Mouse (Mus musculus) hindbrain, embryonic 10.5 days (tissue): ENCODE data around the gene Tnip2. TPM values are rescaled to one million over a fixed set of nuclear protein-coding genes. Genes with fewer than 3 reads are reported as not detected.
A peak's percentile ranks its signal among the peaks of the same experiment; 100 is the strongest.

Experiments
- DNase-seq: peaks from one replicate; pipeline ENCODE4 v3.0.0-alpha.2; 2017; ENCODE audit warnings: low spot score
- H3K27ac ChIP-seq: fragments of 300-500 bp; sonication (generic); 2 replicates; pipeline ENCODE4 v1.5.1; 2016; ENCODE audit warnings: mild to moderate bottlenecking, moderate library complexity
- H3K27me3 ChIP-seq: fragments of 300-500 bp; sonication (generic); 2 replicates; pipeline ENCODE4 v1.6.1; 2016; ENCODE audit warnings: mild to moderate bottlenecking; ENCODE audit not compliant: poor library complexity, insufficient read depth, severe bottlenecking
- H3K36me3 ChIP-seq: fragments of 300-500 bp; sonication (generic); 2 replicates; pipeline ENCODE4 v1.6.1; 2016; ENCODE audit warnings: mild to moderate bottlenecking, moderate library complexity
- H3K4me1 ChIP-seq: fragments of 300-500 bp; sonication (generic); replicated peaks from 2 replicates; pipeline ENCODE4 v1.6.1; 2016; ENCODE audit warnings: mild to moderate bottlenecking
- H3K4me3 ChIP-seq: fragments of 300-500 bp; sonication (generic); 2 replicates; pipeline ENCODE4 v1.5.1; 2016; ENCODE audit warnings: mild to moderate bottlenecking, moderate library complexity
- H3K9me3 ChIP-seq: fragments of 300-500 bp; sonication (generic); 2 replicates; pipeline ENCODE4 v1.6.1; 2016; ENCODE audit warnings: mild to moderate bottlenecking, moderate library complexity
- WGBS: fragments of 180-500 bp; shearing (Covaris S2); methylation state at CpG from one replicate; pipeline ENCODE4 v1.1.7; 2016; 5-methylcytosine and 5-hydroxymethylcytosine counted together
- polyA plus RNA-seq: library from polyadenylated mRNA; unstranded; fragments of >200 nt; fragmentation: Nextera tagmentation; extraction: Ambion mirVana; gene quantifications from 2 replicates; pipeline ENCODE4 v1.2.1, GENCODE M21; 2016

Gene Tnip2
- polyA plus RNA-seq, 1 experiment from 2014 or later: 5.6 TPM

- Histone ChIP-seq H3K9me3 (no peaks in the 10 kb centered on the region), H3K27ac (no peak overlapping the region), H3K27me3 (peaks cover 6% of the 10 kb centered on the region; the same call in 1 of the 2 replicates), H3K4me1 (peaks cover under 1% of the 10 kb centered on the region; the same call in 1 of the 2 replicates), H3K4me3 (no peak overlapping the region), H3K36me3 (no peaks in the 10 kb centered on the region)
- DNase-seq: no peak
- WGBS: 77% methylated on average over 11 of the region's 11 CpGs
These were observed 6.8 kb upstream of the Tnip2 start for GRCm38 (mm10) chr5:34520458-34521209.

- Histone ChIP-seq H3K4me1 (0 out of 2 replicates have a peak, but pooled peaks cover under 1% of the 10 kb centered on the region), H3K27me3 (peaks cover 3% of the 10 kb centered on the region; the same call in 1 of the 2 replicates), H3K4me3 (no peak overlapping the region), H3K27ac (no peak overlapping the region), H3K36me3 (no peaks in the 10 kb centered on the region), H3K9me3 (no peaks in the 10 kb centered on the region)
- WGBS: 82% methylated on average over 9 of the region's 9 CpGs
- DNase-seq: no peak
These were observed 5.7 kb upstream of the Tnip2 start for GRCm38 (mm10) chr5:34519389-34519910.

GRCm38 (mm10) chr5:34517913-34518312, 4.1 kb upstream of the Tnip2 start:
- Histone ChIP-seq H3K4me3 (no peak overlapping the region), H3K9me3 (no peaks in the 10 kb centered on the region), H3K4me1 (peaks cover 14% of the 10 kb centered on the region), H3K27me3 (peaks cover 7% of the 10 kb centered on the region), H3K36me3 (no peaks in the 10 kb centered on the region), H3K27ac (no peak overlapping the region)
- 28% methylated on average over 3 of the region's 3 CpGs for WGBS
- peak; percentile 76 for DNase-seq

- H3K9me3 ChIP-seq: no peaks in the 10 kb centered on the region
- no peak overlapping the region for H3K27ac ChIP-seq
- DNase-seq: no peak
- H3K36me3 ChIP-seq: no peaks in the 10 kb centered on the region
- peaks cover 18% of the 10 kb centered on the region for H3K27me3 ChIP-seq
- H3K4me3 ChIP-seq: no peak overlapping the region
- H3K4me1 ChIP-seq: peaks cover 14% of the 10 kb centered on the region
These were observed 1.3 kb upstream of the Tnip2 start for GRCm38 (mm10) chr5:34515096-34515495.

- WGBS: 34% methylated on average over 7 of the region's 7 CpGs
- Histone ChIP-seq H3K4me1 (peaks cover 14% of the 10 kb centered on the region), H3K4me3 (peak overlapping the region; percentile 70), H3K27me3 (peaks cover 18% of the 10 kb centered on the region), H3K36me3 (no peaks in the 10 kb centered on the region), H3K9me3 (no peaks in the 10 kb centered on the region), H3K27ac (no peak overlapping the region)
- DNase-seq: no peak
These were observed 401 bp upstream of the Tnip2 start for GRCm38 (mm10) chr5:34514218-34514566.

- Histone ChIP-seq H3K27ac (no peak overlapping the region), H3K27me3 (peaks cover 18% of the 10 kb centered on the region), H3K36me3 (no peaks in the 10 kb centered on the region), H3K9me3 (no peaks in the 10 kb centered on the region), H3K4me1 (peaks cover 14% of the 10 kb centered on the region), H3K4me3 (no peak overlapping the region)
- DNase-seq: no peak
- 88% methylated on average over 3 of the region's 3 CpGs for WGBS
These were observed 1.3 kb downstream of the Tnip2 start for GRCm38 (mm10) chr5:34512486-34512885.

- 76% methylated on average over 6 of the region's 6 CpGs for WGBS
- Histone ChIP-seq H3K4me3 (no peak overlapping the region), H3K27me3 (no peaks in the 10 kb centered on the region), H3K9me3 (no peaks in the 10 kb centered on the region), H3K4me1 (no peaks in the 10 kb centered on the region), H3K27ac (no peak overlapping the region), H3K36me3 (no peaks in the 10 kb centered on the region)
- DNase-seq: no peak
These were observed 11.0 kb downstream of the Tnip2 start for GRCm38 (mm10) chr5:34502821-34503220.

GRCm38 (mm10) chr5:34502411-34502810, 11.4 kb downstream of the Tnip2 start:
- Histone ChIP-seq H3K27ac (no peak overlapping the region), H3K9me3 (no peaks in the 10 kb centered on the region), H3K4me1 (no peaks in the 10 kb centered on the region), H3K36me3 (no peaks in the 10 kb centered on the region), H3K27me3 (no peaks in the 10 kb centered on the region), H3K4me3 (no peak overlapping the region)
- DNase-seq: no peak
- 85% methylated on average over 1 of the region's 1 CpGs for WGBS

GRCm38 (mm10) chr5:34501588-34501987, 12.2 kb downstream of the Tnip2 start:
- H3K36me3 ChIP-seq: no peaks in the 10 kb centered on the region
- H3K27ac ChIP-seq: no peak overlapping the region
- no peak overlapping the region for H3K4me3 ChIP-seq
- DNase-seq: no peak
- 84% methylated on average over 3 of the region's 3 CpGs for WGBS
- no peaks in the 10 kb centered on the region for H3K9me3 ChIP-seq
- peaks cover 2% of the 10 kb centered on the region for H3K4me1 ChIP-seq
- no peaks in the 10 kb centered on the region for H3K27me3 ChIP-seq

- H3K4me3 ChIP-seq: no peak overlapping the region
- no peak overlapping the region for H3K27ac ChIP-seq
- DNase-seq: no peak
- H3K4me1 ChIP-seq: peaks cover 9% of the 10 kb centered on the region
- WGBS: 85% methylated on average over 5 of the region's 5 CpGs
- no peaks in the 10 kb centered on the region for H3K9me3 ChIP-seq
- no peaks in the 10 kb centered on the region for H3K27me3 ChIP-seq
- no peaks in the 10 kb centered on the region for H3K36me3 ChIP-seq
These were observed 12.9 kb downstream of the Tnip2 start for GRCm38 (mm10) chr5:34500886-34501285.

GRCm38 (mm10) chr5:34496745-34497144, 17.0 kb downstream of the Tnip2 start:
- WGBS: 73% methylated on average over 6 of the region's 6 CpGs
- peaks cover 12% of the 10 kb centered on the region for H3K4me1 ChIP-seq

GRCm38 (mm10) chr5:34489418-34489787, 24.4 kb downstream of the Tnip2 start:
- H3K9me3 ChIP-seq: no peaks in the 10 kb centered on the region
- no peak overlapping the region for H3K4me3 ChIP-seq
- no peaks in the 10 kb centered on the region for H3K4me1 ChIP-seq
- no peaks in the 10 kb centered on the region for H3K27me3 ChIP-seq
- DNase-seq: no peak
- H3K27ac ChIP-seq: no peak overlapping the region
- 89% methylated on average over 3 of the region's 3 CpGs for whole genome bisulfite sequencing
- peaks cover 34% of the 10 kb centered on the region for H3K36me3 ChIP-seq

More at GRCm38 (mm10) chr5:34496745-34497144, 17.0 kb downstream of the Tnip2 start:
- Histone ChIP-seq H3K36me3 (no peaks in the 10 kb centered on the region), H3K4me3 (no peak overlapping the region), H3K9me3 (no peaks in the 10 kb centered on the region), H3K27me3 (no peaks in the 10 kb centered on the region), H3K27ac (no peak overlapping the region)
- DNase-seq: no peak

GRCm38 (mm10) chr5:34488741-34489417, 24.9 kb downstream of the Tnip2 start:
- no peaks in the 10 kb centered on the region for H3K27me3 ChIP-seq
- no peak for DNase-seq
- H3K9me3 ChIP-seq: no peaks in the 10 kb centered on the region
- no peak overlapping the region for H3K27ac ChIP-seq
- H3K36me3 ChIP-seq: peaks cover 39% of the 10 kb centered on the region
- 82% methylated on average over 6 of the region's 6 CpGs for WGBS
- H3K4me1 ChIP-seq: no peaks in the 10 kb centered on the region
- no peak overlapping the region for H3K4me3 ChIP-seq
